Mouse (Mus musculus): ENCODE measurements around the gene Gpr174. TPM values are rescaled to one million over a fixed set of nuclear protein-coding genes. Genes with fewer than 3 reads are reported as not detected.

The Gpr174 gene
- polyA plus RNA-seq, 1 experiment from 2014 or later, result not detected

GRCm38 (mm10) chrX:107312533-107312932 lies 56.9 kb downstream of the Gpr174 start:
- WGBS, result 77% methylated on average over 5 of the region's 5 CpGs
- no peaks in the 10 kb centered on the region for H3K36me3 ChIP-seq (ENCODE audit: poor library complexity, severe bottlenecking)
- no peak overlapping the region for H3K4me2 ChIP-seq
- H3K9ac ChIP-seq, result no peak overlapping the region
- H3K9me3 ChIP-seq (replicated peaks), result no peaks in the 10 kb centered on the region
- no peaks in the 10 kb centered on the region for H3K4me1 ChIP-seq
- ATAC-seq, result no peak
- no peak overlapping the region for H3K4me3 ChIP-seq
- H3K27me3 ChIP-seq, result no peaks in the 10 kb centered on the region
- H3K27ac ChIP-seq, result no peak overlapping the region

- Histone ChIP-seq H3K27ac (no peak overlapping the region), H3K9ac (no peak overlapping the region), H3K4me1 (no peaks in the 10 kb centered on the region), H3K36me3 (ENCODE audit: poor library complexity, severe bottlenecking) (no peaks in the 10 kb centered on the region), H3K4me3 (no peak overlapping the region), H3K9me3 (replicated peaks) (no peaks in the 10 kb centered on the region), H3K27me3 (no peaks in the 10 kb centered on the region), H3K4me2 (no peak overlapping the region)
- ATAC-seq, result no peak
- WGBS, result 86% methylated on average over 8 of the region's 8 CpGs
These were observed 70.2 kb downstream of the Gpr174 start for GRCm38 (mm10) chrX:107325697-107326381.

GRCm38 (mm10) chrX:107329849-107330248 lies 74.2 kb downstream of the Gpr174 start:
- Histone ChIP-seq H3K27me3 (no peaks in the 10 kb centered on the region), H3K4me1 (no peaks in the 10 kb centered on the region), H3K9ac (no peak overlapping the region), H3K4me3 (no peak overlapping the region), H3K27ac (no peak overlapping the region), H3K4me2 (no peak overlapping the region), H3K9me3 (replicated peaks) (no peaks in the 10 kb centered on the region), H3K36me3 (ENCODE audit: poor library complexity, severe bottlenecking) (no peaks in the 10 kb centered on the region)
- WGBS, result 92% methylated on average over 3 of the region's 3 CpGs
- ATAC-seq, result no peak

- Histone ChIP-seq H3K9ac (no peak overlapping the region), H3K27ac (no peak overlapping the region), H3K9me3 (replicated peaks) (no peaks in the 10 kb centered on the region), H3K4me1 (no peaks in the 10 kb centered on the region), H3K4me2 (no peak overlapping the region), H3K36me3 (ENCODE audit: poor library complexity, severe bottlenecking) (no peaks in the 10 kb centered on the region), H3K4me3 (no peak overlapping the region), H3K27me3 (no peaks in the 10 kb centered on the region)
- 85% methylated on average over 1 of the region's 1 CpGs for WGBS
- ATAC-seq, result no peak
These were observed 80.9 kb downstream of the Gpr174 start for GRCm38 (mm10) chrX:107336609-107337008.

- Histone ChIP-seq H3K9me3 (replicated peaks) (no peaks in the 10 kb centered on the region), H3K9ac (no peak overlapping the region), H3K27me3 (no peaks in the 10 kb centered on the region), H3K36me3 (ENCODE audit: poor library complexity, severe bottlenecking) (no peaks in the 10 kb centered on the region), H3K4me2 (no peak overlapping the region), H3K4me1 (no peaks in the 10 kb centered on the region), H3K27ac (no peak overlapping the region), H3K4me3 (no peak overlapping the region)
- 69% methylated on average over 3 of the region's 3 CpGs for WGBS
- ATAC-seq, result no peak
These were observed 86.3 kb downstream of the Gpr174 start for GRCm38 (mm10) chrX:107341980-107342379.

Other genes starting within 250 kb of the Gpr174 start
- not detected in 2 replicates for gene P2ry10, start 167.4 kb upstream of the Gpr174 start, polyA plus RNA-seq (2015; fragmentation: Nextera tagmentation; extraction: Ambion mirVana)
- gene P2ry10b, start 107.0 kb upstream of the Gpr174 start, polyA plus RNA-seq (2015; fragmentation: Nextera tagmentation; extraction: Ambion mirVana), result 0.56 and 0.63 TPM in 2 replicates
- gene Itm2a, start 147.5 kb downstream of the Gpr174 start, polyA plus RNA-seq (2015; fragmentation: Nextera tagmentation; extraction: Ambion mirVana), result 86.9 and 102 TPM in 2 replicates